Mouse (Mus musculus) midbrain, embryonic 11.5 days (tissue): ENCODE measurements around the gene Ttc41. TPM values are rescaled to one million over a fixed set of nuclear protein-coding genes. Genes with fewer than 3 reads are reported as not detected.

Experiments
- ATAC-seq: fragments of 200-750 bp; cut with Nextera tagmentation; 2 replicates; pipeline ENCODE4 v1.8.0; 2017; ENCODE audit warnings: moderate TSS enrichment, moderate library complexity; ENCODE audit not compliant: low FRiP score
- DNase-seq: peaks from one replicate; pipeline ENCODE4 v3.0.0; 2015; ENCODE audit warnings: low spot score; ENCODE audit errors: missing footprints
- H3K27ac ChIP-seq: fragments of 300-500 bp; sonication (generic); 2 replicates; pipeline ENCODE4 v1.5.1; 2014; ENCODE audit warnings: low read depth, low read length
- H3K27me3 ChIP-seq: fragments of 300-500 bp; sonication (generic); 2 replicates; pipeline ENCODE4 v1.6.1; 2014; ENCODE audit warnings: mild to moderate bottlenecking, low read length, moderate library complexity, mixed read lengths; ENCODE audit not compliant: control insufficient read depth, insufficient read depth
- H3K36me3 ChIP-seq: fragments of 300-500 bp; sonication (generic); 2 replicates; pipeline ENCODE4 v1.6.1; 2014; ENCODE audit warnings: mild to moderate bottlenecking, low read length, moderate library complexity, mixed read lengths; ENCODE audit not compliant: control insufficient read depth, insufficient read depth
- H3K4me1 ChIP-seq: fragments of 300-500 bp; sonication (generic); 2 replicates; pipeline ENCODE4 v1.6.1; 2014; ENCODE audit warnings: low read length; ENCODE audit not compliant: control insufficient read depth, insufficient read depth
- H3K4me2 ChIP-seq: fragments of 300-500 bp; sonication (generic); 2 replicates; pipeline ENCODE4 v1.6.1; 2014; ENCODE audit warnings: mild to moderate bottlenecking, moderate library complexity
- H3K4me3 ChIP-seq: fragments of 300-500 bp; sonication (generic); 2 replicates; pipeline ENCODE4 v1.5.1; 2014; ENCODE audit warnings: low read depth, low read length
- H3K9ac ChIP-seq: fragments of 300-500 bp; sonication (generic); 2 replicates; pipeline ENCODE4 v1.6.1; 2014; ENCODE audit warnings: low read length
- H3K9me3 ChIP-seq: fragments of 300-500 bp; sonication (generic); 2 replicates; pipeline ENCODE4 v1.6.1; 2016; ENCODE audit warnings: low read length; ENCODE audit not compliant: control insufficient read depth
- WGBS: fragments of 180-500 bp; shearing (Covaris S2); extraction: QIAGEN DNeasy Blood & Tissue Kit; methylation state at CpG from one replicate; pipeline ENCODE4 v1.1.7; 2014; 5-methylcytosine and 5-hydroxymethylcytosine counted together
- polyA plus RNA-seq: library from polyadenylated mRNA; unstranded; fragments of >200 nt; fragmentation: Nextera tagmentation; extraction: Ambion mirVana; gene quantifications from 2 replicates; pipeline ENCODE4 v1.2.1, GENCODE M21; 2014

Gene Ttc41
- polyA plus RNA-seq, 1 experiment from 2014 or later: 1.9 TPM

DNA sequence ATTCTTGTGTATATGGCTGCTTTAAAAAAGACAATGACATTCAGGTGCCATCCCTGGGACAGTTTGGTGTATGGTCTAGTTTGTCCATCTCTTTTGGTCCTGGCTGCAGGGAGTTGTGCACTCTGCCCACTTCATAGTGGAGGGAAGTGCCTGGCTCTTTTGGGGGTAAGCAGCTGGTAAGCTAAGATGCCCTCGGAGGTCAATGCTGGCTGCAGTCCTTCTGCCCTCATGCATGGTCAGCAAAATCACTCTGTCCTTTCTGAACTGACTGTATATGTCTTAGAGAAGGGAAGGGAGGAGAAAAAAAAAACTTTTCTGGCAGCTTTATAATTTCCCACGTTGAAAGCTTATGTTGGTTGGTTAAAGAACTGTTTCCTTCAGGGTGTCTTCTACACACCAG is 79.8 kb downstream of the Ttc41 start:
- Histone ChIP-seq H3K27me3 (peaks cover 3% of the 10 kb centered on the region; the same call in 1 of the 2 replicates), H3K4me1 (peaks cover 8% of the 10 kb centered on the region), H3K4me3 (no peak overlapping the region), H3K9me3 (no peaks in the 10 kb centered on the region), H3K9ac (no peak overlapping the region), H3K27ac (no peak overlapping the region), H3K4me2 (no peak overlapping the region), H3K36me3 (no peaks in the 10 kb centered on the region)
- no peak for DNase-seq
- no peak for ATAC-seq
- 81% methylated on average over 2 of the region's 2 CpGs for WGBS

DNA sequence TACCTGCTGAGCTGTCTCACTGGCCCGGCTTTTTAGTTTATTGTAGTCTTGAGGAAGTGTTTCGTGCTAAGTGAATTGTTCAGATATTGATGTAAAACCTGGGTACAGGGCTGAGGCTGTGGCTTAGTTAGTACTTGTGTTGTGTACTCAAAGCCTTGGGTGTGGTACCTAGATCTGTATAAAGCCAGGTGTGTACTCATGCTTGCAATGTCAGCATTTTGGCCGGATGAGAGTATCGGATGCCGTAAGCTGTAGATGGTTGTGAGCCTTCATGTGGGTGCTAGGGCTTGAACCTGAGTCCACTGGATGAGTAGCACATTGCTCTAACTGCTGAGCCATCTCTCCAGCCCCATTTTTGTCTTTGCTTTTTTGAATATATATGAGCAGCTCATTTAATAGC is 80.5 kb downstream of the Ttc41 start:
- H3K36me3 ChIP-seq: no peaks in the 10 kb centered on the region
- no peaks in the 10 kb centered on the region for H3K9me3 ChIP-seq
- WGBS: 92% methylated on average over 5 of the region's 5 CpGs
- no peak overlapping the region for H3K4me3 ChIP-seq
- no peak overlapping the region for H3K4me2 ChIP-seq
- no peaks in the 10 kb centered on the region for H3K27me3 ChIP-seq
- H3K4me1 ChIP-seq: peaks cover 8% of the 10 kb centered on the region
- no peak for DNase-seq
- no peak for ATAC-seq
- H3K9ac ChIP-seq: no peak overlapping the region
- H3K27ac ChIP-seq: no peak overlapping the region

DNA sequence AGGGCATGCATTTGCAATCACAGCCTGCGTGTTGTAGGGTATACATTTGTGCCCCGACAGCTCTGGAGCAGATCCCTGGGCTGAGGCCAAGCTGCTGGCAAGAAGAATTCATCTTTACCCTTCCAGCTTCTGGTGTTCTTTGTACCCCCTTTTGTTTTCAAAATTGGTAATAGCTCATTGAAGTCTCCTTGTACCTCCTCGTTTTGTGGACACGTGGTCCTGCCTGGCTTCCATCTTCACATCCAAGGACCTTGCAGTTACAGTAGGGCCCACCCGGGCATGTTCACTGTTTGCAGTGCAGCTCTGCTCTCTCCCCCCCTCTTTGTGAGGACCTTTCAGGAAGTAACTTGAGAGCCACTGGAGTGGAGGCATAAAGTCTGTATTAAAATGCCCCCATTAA is 82.6 kb downstream of the Ttc41 start:
- Histone ChIP-seq H3K36me3 (no peaks in the 10 kb centered on the region), H3K9me3 (no peaks in the 10 kb centered on the region), H3K27me3 (no peaks in the 10 kb centered on the region), H3K4me2 (no peak overlapping the region), H3K4me3 (no peak overlapping the region), H3K27ac (no peak overlapping the region), H3K9ac (no peak overlapping the region), H3K4me1 (no peaks in the 10 kb centered on the region)
- 76% methylated on average over 5 of the region's 5 CpGs for WGBS
- no peak for DNase-seq
- ATAC-seq: no peak

DNA sequence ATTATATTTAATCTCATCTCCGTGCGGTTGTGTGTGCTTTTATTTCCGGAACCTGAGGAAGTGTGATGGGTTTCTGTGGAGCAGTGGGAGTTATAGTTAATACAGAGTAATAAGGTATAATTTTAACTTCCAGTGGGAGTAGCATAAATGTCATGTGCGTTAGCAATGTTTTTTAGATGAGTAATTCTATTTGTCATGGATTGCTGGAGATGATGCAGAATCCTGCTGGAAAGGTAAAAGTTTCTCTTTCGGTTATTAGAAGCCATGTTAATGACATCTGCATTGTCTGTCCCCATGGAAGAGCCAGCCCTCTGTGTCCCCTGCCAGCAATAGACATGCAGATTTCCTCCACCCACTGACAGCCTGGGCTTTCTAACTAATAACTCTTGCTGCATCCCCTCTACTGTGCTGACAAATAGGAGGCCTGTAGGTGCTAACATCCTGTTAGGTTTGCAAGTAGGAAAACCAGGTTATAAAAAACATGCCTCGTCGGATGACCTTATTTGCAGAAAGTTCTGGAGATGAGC is 83.6 kb downstream of the Ttc41 start:
- Histone ChIP-seq H3K4me3 (no peak overlapping the region), H3K9ac (no peak overlapping the region), H3K4me2 (no peak overlapping the region), H3K27me3 (no peaks in the 10 kb centered on the region), H3K27ac (no peak overlapping the region), H3K9me3 (no peaks in the 10 kb centered on the region), H3K36me3 (no peaks in the 10 kb centered on the region), H3K4me1 (no peaks in the 10 kb centered on the region)
- WGBS: 85% methylated on average over 7 of the region's 7 CpGs
- DNase-seq (peak; percentile 19), ATAC-seq (no peak)

DNA sequence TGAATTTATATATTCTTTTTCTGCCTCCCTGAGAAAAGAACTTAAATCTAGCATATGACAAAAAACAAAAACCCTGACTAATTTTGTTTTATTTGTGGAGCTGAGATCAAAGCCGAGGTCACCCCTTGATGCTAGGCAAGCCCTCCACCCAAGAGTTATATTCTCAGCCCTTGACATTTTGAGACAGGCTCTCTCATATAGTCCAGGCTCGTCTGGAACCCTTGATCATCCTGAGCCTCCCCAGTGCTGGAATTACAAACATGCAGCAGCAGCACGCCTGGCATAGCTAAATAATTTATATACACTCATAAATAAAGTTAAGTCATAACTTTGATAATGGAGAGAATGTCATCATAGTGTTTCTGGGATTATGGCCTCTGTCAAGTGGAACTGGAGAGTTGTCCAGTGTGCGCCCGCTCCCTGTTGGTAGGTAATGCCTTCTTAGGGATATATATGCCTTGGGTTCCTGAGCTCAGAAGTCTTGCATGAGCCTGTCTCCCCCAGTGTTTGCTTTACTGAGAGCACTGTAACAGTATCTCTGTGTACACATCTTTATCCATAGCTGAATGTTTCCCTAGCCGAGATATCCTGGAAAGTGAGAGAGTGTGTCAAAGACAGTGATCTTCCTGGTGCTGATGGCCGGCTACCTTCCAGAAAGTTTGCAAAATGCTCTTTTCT is 86.0 kb downstream of the Ttc41 start:
- Histone ChIP-seq H3K4me3 (no peak overlapping the region), H3K4me2 (no peak overlapping the region), H3K9ac (no peak overlapping the region), H3K36me3 (no peaks in the 10 kb centered on the region), H3K4me1 (no peaks in the 10 kb centered on the region), H3K27ac (no peak overlapping the region), H3K9me3 (no peaks in the 10 kb centered on the region), H3K27me3 (no peaks in the 10 kb centered on the region)
- no peak for DNase-seq
- 79% methylated on average over 7 of the region's 7 CpGs for WGBS
- no peak for ATAC-seq

DNA sequence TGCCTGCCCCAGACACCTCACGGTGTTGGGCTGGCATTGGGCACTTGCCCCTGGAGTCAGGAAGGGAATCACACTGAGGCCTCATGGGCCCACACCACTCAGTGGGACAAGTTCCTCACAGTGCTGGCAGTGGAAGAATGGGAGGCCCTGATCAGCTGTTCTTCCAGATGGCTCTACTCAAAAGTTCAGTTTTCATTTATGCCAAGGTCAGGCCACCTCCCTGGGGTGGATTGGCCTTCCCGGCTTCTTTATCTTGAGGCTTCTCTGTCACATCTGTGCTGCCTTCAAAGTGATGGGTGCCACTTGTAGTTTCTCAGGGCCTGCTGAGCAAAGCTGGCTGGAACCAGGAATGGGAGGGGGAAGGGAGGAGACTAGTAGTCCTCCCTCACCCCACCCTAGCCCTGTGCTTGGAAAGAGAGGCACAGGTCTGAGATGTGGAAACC is 87.9 kb downstream of the Ttc41 start:
- DNase-seq (no peak), ATAC-seq (no peak)
- Histone ChIP-seq H3K27ac (no peak overlapping the region), H3K4me3 (no peak overlapping the region), H3K4me2 (no peak overlapping the region), H3K36me3 (no peaks in the 10 kb centered on the region), H3K9me3 (no peaks in the 10 kb centered on the region), H3K27me3 (no peaks in the 10 kb centered on the region), H3K4me1 (no peaks in the 10 kb centered on the region), H3K9ac (no peak overlapping the region)
- WGBS: 82% methylated on average over 2 of the region's 2 CpGs

DNA sequence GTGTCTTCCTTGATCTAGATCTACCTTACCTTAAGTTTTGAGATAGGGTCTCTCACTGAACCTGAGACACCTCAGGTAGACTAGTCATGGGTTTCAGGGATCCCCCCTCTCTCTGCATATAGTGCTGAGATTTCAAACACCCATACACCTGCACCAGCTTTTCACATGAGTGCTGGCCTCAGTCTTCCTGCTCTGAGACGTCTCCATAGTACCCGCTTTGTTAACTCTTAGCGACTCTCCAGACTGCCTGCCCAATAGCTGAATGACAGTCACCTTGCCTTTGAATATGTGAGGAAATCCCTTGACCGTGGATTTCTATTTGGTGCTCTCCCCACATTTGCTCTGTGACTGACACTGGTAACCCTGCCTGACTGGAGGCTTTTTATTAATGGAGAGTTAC is 88.6 kb downstream of the Ttc41 start:
- Histone ChIP-seq H3K4me2 (no peak overlapping the region), H3K36me3 (no peaks in the 10 kb centered on the region), H3K9ac (no peak overlapping the region), H3K9me3 (no peaks in the 10 kb centered on the region), H3K4me1 (no peaks in the 10 kb centered on the region), H3K27me3 (no peaks in the 10 kb centered on the region), H3K27ac (no peak overlapping the region), H3K4me3 (no peak overlapping the region)
- ATAC-seq (no peak), DNase-seq (no peak)
- WGBS: 87% methylated on average over 4 of the region's 4 CpGs

DNA sequence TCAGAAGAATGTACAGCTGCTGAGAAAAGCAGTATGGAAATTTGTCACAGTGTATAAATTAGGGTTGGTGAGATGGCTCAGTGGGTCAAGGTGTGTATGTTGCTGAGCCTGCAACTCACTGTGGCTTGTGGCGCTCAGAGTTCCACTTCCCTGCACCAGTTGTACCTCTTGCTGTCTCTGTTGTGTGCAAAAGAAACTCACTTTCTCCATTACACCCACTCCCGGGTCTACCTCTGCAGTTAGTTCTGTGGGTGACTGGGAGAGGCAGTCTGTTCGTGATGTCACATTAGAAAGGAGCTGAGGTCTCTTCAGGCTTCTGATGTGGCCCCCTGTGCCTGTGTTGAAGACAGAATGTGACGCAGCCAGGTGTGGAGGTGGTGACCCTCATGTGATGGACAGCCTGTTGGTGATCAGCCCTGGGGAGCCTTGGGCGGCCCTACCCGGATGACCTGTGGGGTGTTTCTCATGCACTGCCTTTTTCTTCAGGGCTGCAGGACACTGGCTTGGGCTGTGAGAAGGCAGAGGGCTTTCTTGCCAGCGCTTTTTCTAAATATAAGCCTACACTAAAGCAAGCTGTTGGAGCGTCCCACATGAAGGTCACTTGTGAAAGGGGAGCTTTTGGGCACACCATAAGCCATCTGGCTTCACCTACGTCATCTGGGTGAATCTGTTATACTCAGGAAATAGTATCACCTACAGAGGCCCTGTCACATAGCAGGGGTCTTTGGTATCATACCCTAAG is 89.4 kb downstream of the Ttc41 start:
- 89% methylated on average over 9 of the region's 9 CpGs for WGBS
- no peak overlapping the region for H3K4me2 ChIP-seq
- H3K27me3 ChIP-seq: no peaks in the 10 kb centered on the region
- H3K9ac ChIP-seq: no peak overlapping the region
- ATAC-seq (no peak), DNase-seq (no peak)
- H3K4me1 ChIP-seq: no peaks in the 10 kb centered on the region
- no peak overlapping the region for H3K4me3 ChIP-seq
- no peaks in the 10 kb centered on the region for H3K36me3 ChIP-seq
- no peaks in the 10 kb centered on the region for H3K9me3 ChIP-seq
- no peak overlapping the region for H3K27ac ChIP-seq

DNA sequence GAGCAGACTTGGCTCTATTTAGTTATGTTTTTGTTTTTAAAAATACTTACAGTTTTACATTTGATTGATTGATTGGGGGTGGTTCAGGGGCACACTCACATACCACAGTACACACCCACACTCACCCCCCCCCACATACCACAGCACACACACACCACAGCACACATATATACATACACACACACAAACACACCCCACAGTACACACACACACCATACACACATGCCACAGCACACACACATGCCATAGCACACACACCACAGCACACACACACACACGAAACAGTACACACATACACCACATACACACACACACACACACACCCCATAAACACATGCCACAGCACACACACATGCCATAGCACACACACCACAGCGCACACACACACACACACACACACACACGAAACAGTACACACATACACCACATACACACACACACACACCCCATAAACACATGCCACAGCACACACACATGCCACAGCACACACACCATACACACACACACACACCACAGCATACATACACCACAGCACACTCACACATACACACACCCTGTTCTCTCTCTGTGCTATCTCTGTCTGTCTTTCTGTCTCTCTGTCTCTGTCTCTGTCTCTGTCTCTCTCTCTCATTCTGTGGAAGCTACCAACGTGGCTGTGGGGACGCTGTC is 90.6 kb downstream of the Ttc41 start:
- Histone ChIP-seq H3K4me3 (no peak overlapping the region), H3K27me3 (no peaks in the 10 kb centered on the region), H3K27ac (no peak overlapping the region), H3K9ac (no peak overlapping the region), H3K4me2 (no peak overlapping the region), H3K36me3 (no peaks in the 10 kb centered on the region), H3K9me3 (no peaks in the 10 kb centered on the region), H3K4me1 (no peaks in the 10 kb centered on the region)
- no peak for DNase-seq
- ATAC-seq: no peak
- WGBS: 93% methylated on average over 5 of the region's 5 CpGs
